Mouse (Mus musculus) thymus, adult 2 months (tissue): ENCODE measurements around the gene Dusp7. TPM values are rescaled to one million over a fixed set of nuclear protein-coding genes. Genes with fewer than 3 reads are reported as not detected.
A peak's percentile ranks its signal among the peaks of the same experiment; 100 is the strongest.

Experiments used
- DNase-seq: peaks from one replicate; pipeline ENCODE4 v3.0.0; 2021
- H3K27ac ChIP-seq: fragments of 200-500 bp; 2 replicates; pipeline ENCODE4 v1.5.1; 2012; ENCODE audit warnings: low read length, control low read depth; ENCODE audit not compliant: control insufficient read depth, insufficient read depth
- H3K27me3 ChIP-seq: fragments of 200-500 bp; 2 replicates; pipeline ENCODE4 v1.6.1; 2012; ENCODE audit warnings: mild to moderate bottlenecking, low read length, moderate library complexity, mixed read lengths; ENCODE audit not compliant: control insufficient read depth, insufficient read depth
- H3K36me3 ChIP-seq: fragments of 200-500 bp; 2 replicates; pipeline ENCODE4 v1.6.1; 2012; ENCODE audit warnings: mild to moderate bottlenecking, low read length, moderate library complexity; ENCODE audit not compliant: control insufficient read depth, insufficient read depth
- H3K4me1 ChIP-seq: fragments of 200-500 bp; replicated peaks from 2 replicates; pipeline ENCODE4 v1.6.1; 2012; ENCODE audit warnings: low read length; ENCODE audit not compliant: control insufficient read depth, insufficient read depth
- H3K4me3 ChIP-seq: fragments of 200-500 bp; 2 replicates; pipeline ENCODE4 v1.5.1; 2012; ENCODE audit warnings: mild to moderate bottlenecking, low read length, control low read depth, moderate library complexity; ENCODE audit not compliant: control insufficient read depth, insufficient read depth
- CTCF ChIP-seq: fragments of 200-500 bp; IDR thresholded peaks from 2 replicates; pipeline ENCODE4 v1.5.1; 2012; ENCODE audit warnings: mild to moderate bottlenecking, control low read depth, low read length, moderate library complexity, borderline replicate concordance; ENCODE audit not compliant: control insufficient read depth, poor library complexity, insufficient read depth; ENCODE audit errors: extremely low read depth
- POLR2A ChIP-seq: fragments of 200-500 bp; IDR thresholded peaks from 2 replicates; pipeline ENCODE4 v1.6.1; 2012; ENCODE audit warnings: mild to moderate bottlenecking, low read length, control low read depth, moderate library complexity; ENCODE audit not compliant: control insufficient read depth, poor library complexity, insufficient read depth; ENCODE audit errors: extremely low read depth
- WGBS: fragments of 180-500 bp; shearing (Covaris S2); methylation state at CpG from one replicate; pipeline ENCODE4 v1.1.7; 2018; 5-methylcytosine and 5-hydroxymethylcytosine counted together
- polyA plus RNA-seq: library from polyadenylated mRNA; depleted of rRNA; stranded (reverse); fragments of >200 nt; gene quantifications from 2 replicates; pipeline ENCODE4 v1.2.3, GENCODE M21; 2012

Gene Dusp7
- polyA plus RNA-seq, 1 experiment: 75.3 TPM

- WGBS: 46% methylated on average over 11 of the region's 11 CpGs
- H3K27me3 ChIP-seq: no peaks in the 10 kb centered on the region
- peaks cover 5% of the 10 kb centered on the region; the same call in 1 of the 2 replicates for H3K36me3 ChIP-seq
- TF ChIP-seq POLR2A (no peak), CTCF (no peak)
- DNase-seq: peak; percentile 39
- peaks cover 39% of the 10 kb centered on the region for H3K4me1 ChIP-seq
- H3K4me3 ChIP-seq: 0 out of 2 replicates have a peak overlapping the region, but pooled peaks have one; percentile 10
- H3K27ac ChIP-seq: peak overlapping the region; percentile 60; the same call in 1 of the 2 replicates
Measured at GRCm38 (mm10) chr9:106372431-106373412, 4.3 kb downstream of the Dusp7 start.

GRCm38 (mm10) chr9:106373973-106374372, 5.5 kb downstream of the Dusp7 start:
- Histone ChIP-seq H3K27ac (no peak overlapping the region), H3K4me1 (peaks cover 39% of the 10 kb centered on the region), H3K36me3 (peaks cover 5% of the 10 kb centered on the region; the same call in 1 of the 2 replicates), H3K4me3 (no peak overlapping the region), H3K27me3 (no peaks in the 10 kb centered on the region)
- no peak for DNase-seq
- TF ChIP-seq POLR2A (no peak), CTCF (no peak)
- WGBS: 96% methylated on average over 7 of the region's 7 CpGs

GRCm38 (mm10) chr9:106377247-106377646, 8.8 kb downstream of the Dusp7 start:
- Histone ChIP-seq H3K27ac (no peak overlapping the region), H3K36me3 (peaks cover 5% of the 10 kb centered on the region; the same call in 1 of the 2 replicates), H3K27me3 (no peaks in the 10 kb centered on the region), H3K4me1 (peaks cover 20% of the 10 kb centered on the region), H3K4me3 (no peak overlapping the region)
- WGBS: 86% methylated on average over 8 of the region's 8 CpGs
- no peak for TF ChIP-seq CTCF
- TF ChIP-seq POLR2A: no peak
- DNase-seq: no peak

- Histone ChIP-seq H3K36me3 (peaks cover 5% of the 10 kb centered on the region; the same call in 1 of the 2 replicates), H3K4me3 (no peak overlapping the region), H3K27ac (no peak overlapping the region), H3K27me3 (no peaks in the 10 kb centered on the region), H3K4me1 (peaks cover 12% of the 10 kb centered on the region)
- no peak for DNase-seq
- TF ChIP-seq CTCF (no peak), POLR2A (no peak)
- WGBS: 96% methylated on average over 3 of the region's 3 CpGs
Measured at GRCm38 (mm10) chr9:106378045-106378444, 9.6 kb downstream of the Dusp7 start.

- Histone ChIP-seq H3K4me1 (peaks cover 8% of the 10 kb centered on the region), H3K4me3 (no peak overlapping the region), H3K27ac (no peak overlapping the region), H3K27me3 (no peaks in the 10 kb centered on the region), H3K36me3 (peaks cover 4% of the 10 kb centered on the region; the same call in 1 of the 2 replicates)
- no peak for DNase-seq
- WGBS: 94% methylated on average over 9 of the region's 9 CpGs
- TF ChIP-seq POLR2A: no peak
- TF ChIP-seq CTCF: no peak
Measured at GRCm38 (mm10) chr9:106378753-106379152, 10.3 kb downstream of the Dusp7 start.

- WGBS: 40% methylated on average over 12 of the region's 12 CpGs
- Histone ChIP-seq H3K4me3 (no peak overlapping the region), H3K27me3 (no peaks in the 10 kb centered on the region), H3K27ac (no peak overlapping the region), H3K4me1 (peaks cover 18% of the 10 kb centered on the region), H3K36me3 (no peaks in the 10 kb centered on the region)
- TF ChIP-seq POLR2A (no peak), CTCF (no peak)
- no peak for DNase-seq
Measured at GRCm38 (mm10) chr9:106386181-106386864, 17.9 kb downstream of the Dusp7 start.
